Mouse (Mus musculus) small intestine, adult 2 months (tissue): Measurements from ENCODE around the gene Trim3. TPM values are rescaled to one million over a fixed set of nuclear protein-coding genes. Genes with fewer than 3 reads are reported as not detected.

ENCODE experiments used
- H3K27ac ChIP-seq: fragments of 200-500 bp; 2 replicates; pipeline ENCODE4 v1.5.1; 2012; ENCODE audit warnings: low read depth, low read length, control low read depth, inconsistent platforms; ENCODE audit not compliant: insufficient read depth
- H3K27me3 ChIP-seq: fragments of 200-500 bp; 2 replicates; pipeline ENCODE4 v1.6.1; 2012; ENCODE audit warnings: mild to moderate bottlenecking, moderate library complexity, low read length, inconsistent platforms; ENCODE audit not compliant: control insufficient read depth, insufficient read depth
- H3K36me3 ChIP-seq: fragments of 200-500 bp; 2 replicates; pipeline ENCODE4 v1.6.1; 2012; ENCODE audit warnings: mild to moderate bottlenecking, low read length, control low read depth, inconsistent platforms; ENCODE audit not compliant: control insufficient read depth, insufficient read depth
- H3K4me1 ChIP-seq: fragments of 200-500 bp; 2 replicates; pipeline ENCODE4 v1.6.1; 2012; ENCODE audit warnings: low read length, inconsistent platforms, mixed read lengths; ENCODE audit not compliant: control insufficient read depth, insufficient read depth, insufficient read length
- H3K4me3 ChIP-seq: fragments of 200-500 bp; 2 replicates; pipeline ENCODE4 v1.5.1; 2012; ENCODE audit warnings: low read depth, mild to moderate bottlenecking, control low read depth, inconsistent platforms, low read length, moderate library complexity
- CTCF ChIP-seq: fragments of 200-500 bp; IDR thresholded peaks from 2 replicates; pipeline ENCODE4 v1.5.1; 2012; ENCODE audit warnings: low read depth, mild to moderate bottlenecking, control low read depth, inconsistent platforms, low read length, moderate library complexity, mixed read lengths; ENCODE audit not compliant: insufficient replicate concordance, insufficient read length; ENCODE audit errors: extremely low read depth
- POLR2A ChIP-seq: fragments of 200-500 bp; IDR thresholded peaks from 2 replicates; pipeline ENCODE4 v1.6.1; 2012; ENCODE audit warnings: low read depth, mild to moderate bottlenecking, control low read depth, inconsistent platforms, low read length, moderate library complexity
- WGBS: fragments of 180-500 bp; shearing (Covaris S2); methylation state at CpG from one replicate; pipeline ENCODE4 v1.1.7; 2018; 5-methylcytosine and 5-hydroxymethylcytosine counted together
- polyA plus RNA-seq: library from polyadenylated mRNA; depleted of rRNA; stranded (reverse); fragments of >200 nt; gene quantifications from 2 replicates; pipeline ENCODE4 v1.2.3, GENCODE M21; 2012; rRNA removed

Trim3 gene
- polyA plus RNA-seq, 1 experiment = 15.5 TPM

- TF ChIP-seq CTCF (no peak), POLR2A (no peak)
- Histone ChIP-seq H3K4me3 (no peak overlapping the region), H3K27ac (no peak overlapping the region), H3K4me1 (peaks cover 2% of the 10 kb centered on the region; the same call in 1 of the 2 replicates), H3K27me3 (no peaks in the 10 kb centered on the region), H3K36me3 (0 out of 2 replicates have a peak, but pooled peaks cover 3% of the 10 kb centered on the region)
- WGBS = 88% methylated on average over 9 of the region's 9 CpGs
Observed at GRCm38 (mm10) chr7:105559016-105559415, 74.4 kb downstream of the Trim3 start.

- H3K4me3 ChIP-seq = no peak overlapping the region
- H3K27me3 ChIP-seq = no peaks in the 10 kb centered on the region
- WGBS = 83% methylated on average over 11 of the region's 11 CpGs
- peaks cover 2% of the 10 kb centered on the region for H3K4me1 ChIP-seq
- H3K36me3 ChIP-seq = 0 out of 2 replicates have a peak, but pooled peaks cover 3% of the 10 kb centered on the region
- no peak overlapping the region for H3K27ac ChIP-seq
- TF ChIP-seq POLR2A (no peak), CTCF (no peak)
Observed at GRCm38 (mm10) chr7:105557671-105558070, 75.7 kb downstream of the Trim3 start.

GRCm38 (mm10) chr7:105556406-105556805 lies 77.0 kb downstream of the Trim3 start:
- no peak overlapping the region for H3K4me3 ChIP-seq
- H3K27ac ChIP-seq = no peak overlapping the region
- no peak for TF ChIP-seq CTCF
- no peak for TF ChIP-seq POLR2A
- WGBS = 83% methylated on average over 8 of the region's 8 CpGs
- H3K27me3 ChIP-seq = no peaks in the 10 kb centered on the region
- 0 out of 2 replicates have a peak, but pooled peaks cover 3% of the 10 kb centered on the region for H3K36me3 ChIP-seq
- H3K4me1 ChIP-seq = peaks cover 2% of the 10 kb centered on the region

DNA sequence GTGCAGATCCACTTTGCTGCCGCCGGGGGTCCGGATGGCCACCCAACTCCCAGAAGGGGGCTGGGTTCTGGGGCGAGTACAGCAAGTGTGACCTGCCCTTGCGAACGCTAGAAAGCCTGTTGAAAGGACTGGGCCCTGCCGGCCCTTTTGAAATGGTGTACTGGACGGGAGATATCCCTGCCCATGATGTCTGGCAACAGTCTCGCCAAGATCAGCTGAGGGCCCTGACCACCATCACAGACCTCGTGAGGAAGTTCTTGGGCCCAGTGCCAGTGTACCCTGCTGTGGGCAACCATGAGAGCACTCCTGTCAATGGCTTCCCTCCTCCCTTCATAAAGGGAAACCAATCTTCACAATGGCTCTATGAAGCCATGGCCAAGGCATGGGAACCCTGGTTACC lies 77.8 kb downstream of the Trim3 start:
- Histone ChIP-seq H3K27me3 (no peaks in the 10 kb centered on the region), H3K36me3 (0 out of 2 replicates have a peak, but pooled peaks cover 3% of the 10 kb centered on the region), H3K27ac (no peak overlapping the region), H3K4me3 (no peak overlapping the region), H3K4me1 (peaks cover 2% of the 10 kb centered on the region)
- WGBS = 94% methylated on average over 10 of the region's 10 CpGs
- TF ChIP-seq CTCF (no peak), POLR2A (no peak)

Other genes starting within 250 kb of the Trim3 start
- gene Fam160a2, start 233.5 kb downstream of the Trim3 start, polyA plus RNA-seq = 48.0 and 102 TPM in 2 replicates
- gene Cnga4, start 229.0 kb downstream of the Trim3 start, polyA plus RNA-seq = 0.10 TPM in 1 of 2 replicates, not detected in the other
- 0.04 and 0.34 TPM in 2 replicates for gene Cckbr, start 207.8 kb downstream of the Trim3 start, polyA plus RNA-seq
- gene Cavin3, start 151.3 kb downstream of the Trim3 start, polyA plus RNA-seq = 37.1 and 41.6 TPM in 2 replicates
- gene Smpd1, start 79.2 kb downstream of the Trim3 start, polyA plus RNA-seq = 10.2 and 11.7 TPM in 2 replicates
- 15.5 and 16.8 TPM in 2 replicates for gene Apbb1, start 51.9 kb downstream of the Trim3 start, polyA plus RNA-seq
- 0.22 TPM in 1 of 2 replicates, not detected in the other for gene Hpx, start 33.4 kb downstream of the Trim3 start, polyA plus RNA-seq
- gene Timm10b, start 6.5 kb upstream of the Trim3 start, polyA plus RNA-seq = 104 and 142 TPM in 2 replicates
- 29.1 and 43.8 TPM in 2 replicates for gene Arfip2, start 6.8 kb upstream of the Trim3 start, polyA plus RNA-seq
- 203 and 226 TPM in 2 replicates for gene Gm45799, start 7.0 kb upstream of the Trim3 start, polyA plus RNA-seq
- gene Dnhd1, start 17.3 kb upstream of the Trim3 start, polyA plus RNA-seq = 0.37 and 0.56 TPM in 2 replicates
- gene Ilk, start 103.0 kb upstream of the Trim3 start, polyA plus RNA-seq = 39.9 and 60.8 TPM in 2 replicates
- 2.5 and 2.7 TPM in 2 replicates for gene Rrp8, start 103.8 kb upstream of the Trim3 start, polyA plus RNA-seq
- gene Taf10, start 110.8 kb upstream of the Trim3 start, polyA plus RNA-seq = 400 and 599 TPM in 2 replicates
- gene Tpp1, start 118.7 kb upstream of the Trim3 start, polyA plus RNA-seq = 37.2 and 55.9 TPM in 2 replicates
- gene Dchs1, start 154.1 kb upstream of the Trim3 start, polyA plus RNA-seq = 2.9 and 5.2 TPM in 2 replicates
- 125 and 127 TPM in 2 replicates for gene Mrpl17, start 177.5 kb upstream of the Trim3 start, polyA plus RNA-seq